ENCODE assay signal across 23 mouse cellular contexts in the genomic region with DNA sequence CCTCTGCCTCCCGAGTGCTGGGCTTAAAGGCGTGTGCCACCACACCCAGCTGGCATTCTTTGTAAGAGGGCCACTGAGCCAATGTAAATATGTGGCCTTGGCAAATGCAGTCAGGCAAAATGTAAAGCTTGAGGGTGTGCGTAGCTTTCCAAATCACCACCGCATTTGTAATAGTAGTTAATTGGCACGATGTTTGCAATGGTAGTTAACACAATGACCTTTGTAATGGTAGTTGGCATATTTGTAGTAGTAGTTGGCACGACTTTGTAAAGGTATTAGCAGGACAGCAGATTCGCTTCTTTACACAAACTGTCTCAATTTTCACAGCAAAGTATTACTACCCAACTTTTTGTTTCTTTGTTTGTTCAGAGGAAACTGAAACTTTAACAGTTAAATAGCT. TPM values are rescaled to one million over a fixed set of nuclear protein-coding genes. Genes with fewer than 3 reads are reported as not detected.
"Had no signal": no experiment of that assay in that cellular context is flagged by ENCODE, and none has a peak within 500 bp of the region (broad histone marks: within the 10 kb centered on the region; RNA-seq: fewer than 3 reads in every experiment).

No protein-coding gene starts in this region.

- H3K9me3 ChIP-seq: lung, embryonic 15.5 days; megakaryocyte, embryonic 14.5 days; midbrain, embryonic 13.5 days; midbrain, embryonic 15.5 days; neural tube, embryonic 12.5 days; stomach, embryonic 15.5 days had no signal

- H3K27me3 ChIP-seq: lung, embryonic 15.5 days; midbrain, embryonic 13.5 days; midbrain, embryonic 15.5 days; neural tube, embryonic 12.5 days; stomach, embryonic 15.5 days had no signal

- H3K9ac ChIP-seq: liver, postnatal 0 days; lung, embryonic 15.5 days; midbrain, embryonic 13.5 days; midbrain, embryonic 15.5 days; neural tube, embryonic 12.5 days; stomach, embryonic 15.5 days had no signal

- H3K4me2 ChIP-seq: lung, embryonic 15.5 days; midbrain, embryonic 11.5 days; midbrain, embryonic 13.5 days; midbrain, embryonic 15.5 days; neural tube, embryonic 12.5 days; stomach, embryonic 15.5 days had no signal

- DNase-seq: liver, postnatal 0 days; lung, adult 2 months; lung, postnatal 14 days; lung, postnatal 36 days; right cerebral cortex, postnatal 25 days; right cerebral cortex, postnatal 4 days; thymus, adult 2 months; thymus, postnatal 25 days; thymus, postnatal 4 days had no signal

- ATAC-seq: liver, postnatal 0 days; lung, postnatal 0 days; midbrain, embryonic 13.5 days; midbrain, embryonic 15.5 days had no signal

- H3K4me1 ChIP-seq: midbrain, embryonic 13.5 days; neural tube, embryonic 12.5 days had no signal

- H3K36me3 ChIP-seq: lung, embryonic 15.5 days; midbrain, embryonic 13.5 days; midbrain, embryonic 15.5 days; neural tube, embryonic 12.5 days; stomach, embryonic 15.5 days had no signal

- H3K27ac ChIP-seq: lung, embryonic 15.5 days; macrophage; midbrain, embryonic 13.5 days; midbrain, embryonic 15.5 days; neural tube, embryonic 12.5 days; stomach, embryonic 15.5 days; stomach, postnatal 0 days had no signal

- H3K4me3 ChIP-seq: lung, embryonic 15.5 days; megakaryocyte, embryonic 14.5 days; midbrain, embryonic 13.5 days; midbrain, embryonic 15.5 days; neural tube, embryonic 12.5 days; stomach, embryonic 15.5 days had no signal

RNA-seq across cellular contexts. Expression of gene Tmigd1, which starts 6.7 kb away (rescaled TPM):
- polyA plus RNA-seq: liver, postnatal 0 days; macrophage; midbrain, embryonic 11.5 days; midbrain, embryonic 13.5 days; midbrain, embryonic 15.5 days; midbrain, postnatal 0 days; neural tube, embryonic 12.5 days; neural tube, embryonic 14.5 days; spleen, adult 2 months; testis, adult 2 months had no signal
